ENCODE assay signal across 24 mouse cellular contexts in genomic region chr4:33941557-33941956, GRCm38 (mm10). TPM values are rescaled to one million over a fixed set of nuclear protein-coding genes. Genes with fewer than 3 reads are reported as not detected.
DNase-seq lines count a peak whose midpoint lies in the region; ATAC-seq lines count a peak whose summit lies in the region.
"Had no signal": no experiment of that assay in that cellular context is flagged by ENCODE, and none has a peak within 500 bp of the region (broad histone marks: within the 10 kb centered on the region; RNA-seq: fewer than 3 reads in every experiment).

No protein-coding gene starts in this region.

- H3K4me3 ChIP-seq in embryonic facial prominence, embryonic 11.5 days (ENCODE audit: low read depth, low read length), result no peak overlapping the region
- no peak overlapping the region for H3K4me3 ChIP-seq in embryonic facial prominence, embryonic 10.5 days
- H3K4me3 ChIP-seq in hindbrain, embryonic 10.5 days, result no peak overlapping the region
- H3K4me3 ChIP-seq in hindbrain, embryonic 14.5 days (replicated peaks; ENCODE audit: low read length), result no peak overlapping the region
- H3K4me3 ChIP-seq in midbrain, embryonic 12.5 days, result no peak overlapping the region
- H3K4me3 ChIP-seq in midbrain, embryonic 15.5 days, result no peak overlapping the region
- H3K4me3 ChIP-seq: embryonic facial prominence, embryonic 15.5 days; heart, embryonic 15.5 days; hindbrain, embryonic 15.5 days; intestine, embryonic 15.5 days; layer of hippocampus, adult 2 months; limb, embryonic 13.5 days; liver, embryonic 12.5 days had no signal

- no peak overlapping the region for H3K9ac ChIP-seq in embryonic facial prominence, embryonic 11.5 days (replicated peaks; ENCODE audit: low read length)
- no peak overlapping the region for H3K9ac ChIP-seq in hindbrain, embryonic 14.5 days
- no peak overlapping the region for H3K9ac ChIP-seq in midbrain, embryonic 12.5 days (replicated peaks)
- H3K9ac ChIP-seq in midbrain, embryonic 15.5 days, result no peak overlapping the region
- H3K9ac ChIP-seq: embryonic facial prominence, embryonic 15.5 days; heart, embryonic 15.5 days; hindbrain, embryonic 15.5 days; intestine, embryonic 15.5 days; limb, embryonic 13.5 days; liver, embryonic 12.5 days; liver, postnatal 0 days had no signal

- H3K27ac ChIP-seq in embryonic facial prominence, embryonic 11.5 days (replicated peaks; ENCODE audit: low read depth, low read length), result no peak overlapping the region
- no peak overlapping the region for H3K27ac ChIP-seq in embryonic facial prominence, embryonic 10.5 days (replicated peaks)
- H3K27ac ChIP-seq in hindbrain, embryonic 10.5 days, result no peak overlapping the region
- no peak overlapping the region for H3K27ac ChIP-seq in hindbrain, embryonic 14.5 days
- no peak overlapping the region for H3K27ac ChIP-seq in midbrain, embryonic 12.5 days (replicated peaks)
- H3K27ac ChIP-seq in midbrain, embryonic 15.5 days, result no peak overlapping the region
- H3K27ac ChIP-seq: embryonic facial prominence, embryonic 15.5 days; heart, embryonic 15.5 days; hindbrain, embryonic 15.5 days; intestine, embryonic 15.5 days; layer of hippocampus, adult 2 months; limb, embryonic 13.5 days; liver, embryonic 12.5 days had no signal

- no peaks in the 10 kb centered on the region for H3K9me3 ChIP-seq in embryonic facial prominence, embryonic 11.5 days (replicated peaks; ENCODE audit: control insufficient read depth, low read length)
- H3K9me3 ChIP-seq in embryonic facial prominence, embryonic 10.5 days, result no peaks in the 10 kb centered on the region
- H3K9me3 ChIP-seq in hindbrain, embryonic 10.5 days, result no peaks in the 10 kb centered on the region
- no peaks in the 10 kb centered on the region for H3K9me3 ChIP-seq in hindbrain, embryonic 14.5 days (ENCODE audit: control insufficient read depth, low read length)
- H3K9me3 ChIP-seq in midbrain, embryonic 12.5 days, result no peaks in the 10 kb centered on the region
- H3K9me3 ChIP-seq in midbrain, embryonic 15.5 days, result no peaks in the 10 kb centered on the region
- H3K9me3 ChIP-seq: embryonic facial prominence, embryonic 15.5 days; heart, embryonic 15.5 days; hindbrain, embryonic 15.5 days; intestine, embryonic 15.5 days; limb, embryonic 13.5 days; liver, embryonic 12.5 days had no signal

- no peaks in the 10 kb centered on the region for H3K36me3 ChIP-seq in embryonic facial prominence, embryonic 11.5 days (replicated peaks; ENCODE audit: control insufficient read depth, insufficient read depth, low read depth, low read length)
- peaks cover 13% of the 10 kb centered on the region for H3K36me3 ChIP-seq in embryonic facial prominence, embryonic 10.5 days (replicated peaks)
- H3K36me3 ChIP-seq in hindbrain, embryonic 10.5 days, result peaks cover 13% of the 10 kb centered on the region
- peaks cover 17% of the 10 kb centered on the region for H3K36me3 ChIP-seq in hindbrain, embryonic 14.5 days (replicated peaks; ENCODE audit: control insufficient read depth, insufficient read depth)
- H3K36me3 ChIP-seq in midbrain, embryonic 12.5 days, result peaks cover 9% of the 10 kb centered on the region; the same call in 1 of the 2 replicates
- H3K36me3 ChIP-seq in midbrain, embryonic 15.5 days (replicated peaks), result peaks cover 13% of the 10 kb centered on the region
- H3K36me3 ChIP-seq: embryonic facial prominence, embryonic 15.5 days; heart, embryonic 15.5 days; intestine, embryonic 15.5 days; liver, embryonic 12.5 days had no signal

- ATAC-seq in embryonic facial prominence, embryonic 11.5 days (replicated peaks; ENCODE audit: insufficient number of reproducible peaks, low FRiP score, low TSS enrichment, low read depth), result peak; percentile 65; the same call in 1 of the 2 replicates
- ATAC-seq in hindbrain, embryonic 14.5 days (ENCODE audit: low FRiP score), result no peak
- ATAC-seq in midbrain, embryonic 12.5 days (ENCODE audit: low FRiP score, low read depth), result peak; percentile 85
- ATAC-seq in midbrain, embryonic 15.5 days (replicated peaks), result no peak
- ATAC-seq: CD4-positive, CD25-positive, alpha-beta regulatory T cell, adult 4 months; intestine, embryonic 15.5 days; liver, embryonic 12.5 days; liver, postnatal 0 days had no signal

- WGBS in embryonic facial prominence, embryonic 11.5 days, result 40% methylated on average over 5 of the region's 5 CpGs
- WGBS in embryonic facial prominence, embryonic 10.5 days, result 46% methylated on average over 5 of the region's 5 CpGs
- 19% methylated on average over 5 of the region's 5 CpGs for WGBS in hindbrain, embryonic 10.5 days
- 8% methylated on average over 5 of the region's 5 CpGs for WGBS in hindbrain, embryonic 14.5 days
- 17% methylated on average over 5 of the region's 5 CpGs for WGBS in midbrain, embryonic 12.5 days
- 12% methylated on average over 5 of the region's 5 CpGs for whole genome bisulfite sequencing in midbrain, embryonic 15.5 days

- H3K4me1 ChIP-seq in embryonic facial prominence, embryonic 11.5 days (ENCODE audit: control insufficient read depth, insufficient read depth, low read length), result no peaks in the 10 kb centered on the region
- H3K4me1 ChIP-seq in embryonic facial prominence, embryonic 10.5 days, result peaks cover 6% of the 10 kb centered on the region
- H3K4me1 ChIP-seq in hindbrain, embryonic 10.5 days (replicated peaks), result peaks cover 18% of the 10 kb centered on the region
- H3K4me1 ChIP-seq in hindbrain, embryonic 14.5 days (replicated peaks; ENCODE audit: control insufficient read depth, insufficient read depth, low read length), result no peaks in the 10 kb centered on the region
- peaks cover 10% of the 10 kb centered on the region for H3K4me1 ChIP-seq in midbrain, embryonic 12.5 days
- no peaks in the 10 kb centered on the region for H3K4me1 ChIP-seq in midbrain, embryonic 15.5 days
- H3K4me1 ChIP-seq: embryonic facial prominence, embryonic 15.5 days; heart, embryonic 15.5 days; hindbrain, embryonic 15.5 days; intestine, embryonic 15.5 days; limb, embryonic 13.5 days; liver, embryonic 12.5 days had no signal

- no peaks in the 10 kb centered on the region for H3K27me3 ChIP-seq in embryonic facial prominence, embryonic 11.5 days (ENCODE audit: control insufficient read depth, insufficient read depth, low read length)
- H3K27me3 ChIP-seq in embryonic facial prominence, embryonic 10.5 days (replicated peaks; ENCODE audit: low read depth, poor library complexity, severe bottlenecking), result no peaks in the 10 kb centered on the region
- H3K27me3 ChIP-seq in hindbrain, embryonic 10.5 days (ENCODE audit: insufficient read depth, poor library complexity, severe bottlenecking), result peaks cover 12% of the 10 kb centered on the region
- H3K27me3 ChIP-seq in hindbrain, embryonic 14.5 days (ENCODE audit: control insufficient read depth, insufficient read depth, low read length), result no peaks in the 10 kb centered on the region
- peaks cover 3% of the 10 kb centered on the region; the same call in 1 of the 2 replicates for H3K27me3 ChIP-seq in midbrain, embryonic 12.5 days
- H3K27me3 ChIP-seq in midbrain, embryonic 15.5 days (replicated peaks), result no peaks in the 10 kb centered on the region
- H3K27me3 ChIP-seq: embryonic facial prominence, embryonic 15.5 days; heart, embryonic 15.5 days; hindbrain, embryonic 15.5 days; intestine, embryonic 15.5 days; limb, embryonic 13.5 days; liver, embryonic 12.5 days had no signal

- no peak for DNase-seq in embryonic facial prominence, embryonic 11.5 days (ENCODE audit: low spot score)
- no peak for DNase-seq in embryonic facial prominence, embryonic 10.5 days (ENCODE audit: low spot score)
- peak; percentile 61 for DNase-seq in hindbrain, embryonic 10.5 days (ENCODE audit: low spot score)
- no peak for DNase-seq in hindbrain, embryonic 14.5 days (ENCODE audit: low spot score)
- DNase-seq in B cell, adult 2 months, result no peak
- DNase-seq: adrenal gland, postnatal 14 days; cerebellum, adult 11-12 months; gastrocnemius, postnatal 10 days; kidney, adult 2 months; kidney, postnatal 36 days; liver, postnatal 0 days; lung, postnatal 36 days; thymus, adult 2 months; thymus, postnatal 36 days had no signal

- H3K4me2 ChIP-seq in embryonic facial prominence, embryonic 11.5 days (ENCODE audit: low read depth, low read length), result no peak overlapping the region
- no peak overlapping the region for H3K4me2 ChIP-seq in hindbrain, embryonic 14.5 days (replicated peaks)
- H3K4me2 ChIP-seq in midbrain, embryonic 12.5 days (replicated peaks), result no peak overlapping the region
- no peak overlapping the region for H3K4me2 ChIP-seq in midbrain, embryonic 15.5 days
- H3K4me2 ChIP-seq: embryonic facial prominence, embryonic 15.5 days; heart, embryonic 15.5 days; hindbrain, embryonic 15.5 days; intestine, embryonic 15.5 days; limb, embryonic 13.5 days; liver, embryonic 12.5 days had no signal

RNA-seq across cellular contexts. Expression of gene Cnr1, which starts 17.2 kb away (rescaled TPM):
- polyA plus RNA-seq in embryonic facial prominence, embryonic 11.5 days (2014; fragmentation: Nextera tagmentation; extraction: Ambion mirVana), result 6.6 and 6.8 TPM in 2 replicates
- polyA plus RNA-seq in embryonic facial prominence, embryonic 10.5 days (2016; fragmentation: Nextera tagmentation; extraction: Ambion mirVana), result 2.9 and 3.8 TPM in 2 replicates
- polyA plus RNA-seq in hindbrain, embryonic 10.5 days (2016; fragmentation: Nextera tagmentation; extraction: Ambion mirVana), result 6.0 and 12.0 TPM in 2 replicates
- 86.3 and 90.6 TPM in 2 replicates for polyA plus RNA-seq in hindbrain, embryonic 14.5 days (2014; fragmentation: Nextera tagmentation; extraction: Ambion mirVana)
- polyA plus RNA-seq in midbrain, embryonic 12.5 days (2016; fragmentation: Nextera tagmentation; extraction: Ambion mirVana), result 24.3 and 31.2 TPM in 2 replicates
- 49.8 and 55.2 TPM in 2 replicates for polyA plus RNA-seq in midbrain, embryonic 15.5 days (2015; fragmentation: Nextera tagmentation; extraction: Ambion mirVana)
- polyA plus RNA-seq: CD4-positive, CD25-positive, alpha-beta regulatory T cell, adult 4 months had no signal

Comparison
In these comparisons a context has a peak if more than half of its experiments do, and no peak if none do; other contexts are left out.
1. ATAC-seq: peak in embryonic facial prominence, embryonic 11.5 days (single experiment) and midbrain, embryonic 12.5 days (single experiment); none in hindbrain, embryonic 14.5 days (single experiment) and midbrain, embryonic 15.5 days (single experiment).